Mouse (Mus musculus): ENCODE measurements around the gene Plagl2.

DNA sequence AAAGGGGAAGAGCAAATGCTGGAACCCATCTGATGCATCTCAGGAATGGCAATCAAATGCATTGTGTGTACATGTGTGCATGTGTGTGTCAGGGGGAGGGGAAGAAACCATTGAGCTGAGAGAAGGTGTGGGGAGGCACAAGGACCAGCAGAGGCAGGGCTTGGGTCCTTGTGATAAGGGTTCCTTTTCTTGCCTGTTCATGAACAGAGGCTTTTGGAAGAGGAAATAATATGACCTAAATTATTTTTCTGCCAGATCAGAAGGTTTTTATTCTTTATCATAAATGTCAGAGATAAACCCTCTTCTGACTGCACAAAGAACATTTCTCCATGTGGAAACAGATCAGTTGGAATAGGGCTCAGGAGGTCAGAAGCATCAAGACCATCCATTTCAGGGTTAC, 19.1 kb downstream of the Plagl2 start:
- TF ChIP-seq POLR2A (IDR thresholded peaks at IDR 0.05; ENCODE audit: low read depth, low read length) (no peak), CTCF (IDR thresholded peaks at IDR 0.05; ENCODE audit: extremely low read depth, insufficient read length, insufficient replicate concordance, low read depth, low read length) (no peak)

Measured in small intestine, adult 2 months (tissue).